Mouse (Mus musculus) cortical plate, adult 2 months (tissue): Measurements from ENCODE around the gene Nxnl1. TPM values are rescaled to one million over a fixed set of nuclear protein-coding genes. Genes with fewer than 3 reads are reported as not detected.

Experiments used
- H3K27ac ChIP-seq: fragments of 200-500 bp; 2 replicates; pipeline ENCODE4 v1.5.1; 2012; ENCODE audit warnings: low read length, control low read depth, inconsistent platforms; ENCODE audit not compliant: insufficient read depth
- H3K4me1 ChIP-seq: fragments of 200-500 bp; 2 replicates; pipeline ENCODE4 v1.6.1; 2011; ENCODE audit warnings: low read length; ENCODE audit not compliant: control insufficient read depth, insufficient read depth
- H3K4me3 ChIP-seq: fragments of 200-500 bp; 2 replicates; pipeline ENCODE4 v1.5.1; 2011; ENCODE audit warnings: mild to moderate bottlenecking, low read length, control low read depth; ENCODE audit not compliant: insufficient read depth
- CTCF ChIP-seq: fragments of 200-500 bp; IDR thresholded peaks from 2 replicates; pipeline ENCODE4 v1.5.1; 2011; ENCODE audit warnings: mild to moderate bottlenecking, control low read depth, low read length; ENCODE audit not compliant: insufficient read depth; ENCODE audit errors: extremely low read depth
- POLR2A ChIP-seq: fragments of 200-500 bp; IDR thresholded peaks from 2 replicates; pipeline ENCODE4 v1.6.1; 2011; ENCODE audit warnings: mild to moderate bottlenecking, low read length, control low read depth; ENCODE audit not compliant: insufficient read depth; ENCODE audit errors: extremely low read depth
- polyA plus RNA-seq: library from polyadenylated mRNA; depleted of rRNA; stranded (reverse); fragments of >200 nt; gene quantifications from 2 replicates; pipeline ENCODE4 v1.2.3, GENCODE M21; 2012

The Nxnl1 gene
- polyA plus RNA-seq, 1 experiment, result 0.04 TPM

- TF ChIP-seq CTCF, result no peak
- no peak for TF ChIP-seq POLR2A
- Histone ChIP-seq H3K27ac (no peak overlapping the region), H3K4me3 (no peak overlapping the region), H3K4me1 (peaks cover 5% of the 10 kb centered on the region)
Observed at GRCm38 (mm10) chr8:71588762-71589161, 22.4 kb upstream of the Nxnl1 start.

- Histone ChIP-seq H3K27ac (no peak overlapping the region), H3K4me3 (no peak overlapping the region), H3K4me1 (peaks cover 2% of the 10 kb centered on the region; the same call in 1 of the 2 replicates)
- TF ChIP-seq POLR2A, result no peak
- TF ChIP-seq CTCF, result peak; percentile 57
Observed at GRCm38 (mm10) chr8:71586891-71587290, 20.5 kb upstream of the Nxnl1 start.

- H3K4me1 ChIP-seq, result no peaks in the 10 kb centered on the region
- H3K4me3 ChIP-seq, result no peak overlapping the region
- TF ChIP-seq POLR2A, result no peak
- no peak for TF ChIP-seq CTCF
- no peak overlapping the region for H3K27ac ChIP-seq
Observed at GRCm38 (mm10) chr8:71580201-71580600, 13.8 kb upstream of the Nxnl1 start.

- Histone ChIP-seq H3K27ac (no peak overlapping the region), H3K4me3 (no peak overlapping the region), H3K4me1 (no peaks in the 10 kb centered on the region)
- TF ChIP-seq CTCF (no peak), POLR2A (no peak)
Observed at GRCm38 (mm10) chr8:71579476-71579875, 13.1 kb upstream of the Nxnl1 start.

- Histone ChIP-seq H3K4me1 (no peaks in the 10 kb centered on the region), H3K4me3 (no peak overlapping the region), H3K27ac (no peak overlapping the region)
- no peak for TF ChIP-seq POLR2A
- no peak for TF ChIP-seq CTCF
Observed at GRCm38 (mm10) chr8:71579009-71579408, 12.6 kb upstream of the Nxnl1 start.

- H3K27ac ChIP-seq, result no peak overlapping the region
- peaks cover 1% of the 10 kb centered on the region; the same call in 1 of the 2 replicates for H3K4me1 ChIP-seq
- no peak overlapping the region for H3K4me3 ChIP-seq
- no peak for TF ChIP-seq CTCF
- TF ChIP-seq POLR2A, result no peak
Observed at GRCm38 (mm10) chr8:71577856-71578387, 11.5 kb upstream of the Nxnl1 start.

GRCm38 (mm10) chr8:71575020-71575419, 8.6 kb upstream of the Nxnl1 start:
- Histone ChIP-seq H3K4me3 (no peak overlapping the region), H3K27ac (no peak overlapping the region), H3K4me1 (peaks cover 5% of the 10 kb centered on the region; the same call in 1 of the 2 replicates)
- TF ChIP-seq POLR2A, result no peak
- TF ChIP-seq CTCF, result no peak

GRCm38 (mm10) chr8:71574426-71574825, 8.0 kb upstream of the Nxnl1 start:
- no peak overlapping the region for H3K4me3 ChIP-seq
- TF ChIP-seq POLR2A (no peak), CTCF (no peak)
- peaks cover 5% of the 10 kb centered on the region; the same call in 1 of the 2 replicates for H3K4me1 ChIP-seq
- no peak overlapping the region for H3K27ac ChIP-seq

- Histone ChIP-seq H3K4me3 (peak overlapping the region; percentile 2), H3K4me1 (peaks cover 5% of the 10 kb centered on the region; the same call in 1 of the 2 replicates)
- TF ChIP-seq POLR2A, result 0 out of 2 replicates have a peak, but pooled peaks have one; percentile 11
- TF ChIP-seq CTCF, result no peak
Observed at GRCm38 (mm10) chr8:71572847-71573633, 6.6 kb upstream of the Nxnl1 start.

GRCm38 (mm10) chr8:71572077-71572476, 5.7 kb upstream of the Nxnl1 start:
- no peak for TF ChIP-seq POLR2A
- no peak for TF ChIP-seq CTCF
- Histone ChIP-seq H3K4me3 (no peak overlapping the region), H3K4me1 (peaks cover 5% of the 10 kb centered on the region; the same call in 1 of the 2 replicates), H3K27ac (0 out of 2 replicates have a peak overlapping the region, but pooled peaks have one; percentile 6)

More at GRCm38 (mm10) chr8:71572847-71573633, 6.6 kb upstream of the Nxnl1 start:
- H3K27ac ChIP-seq, result peak overlapping the region; percentile 49; the same call in 1 of the 2 replicates
